Mouse (Mus musculus) megakaryocyte, embryonic 14.5 days (primary cell): ENCODE measurements at regions not wholly inside any gene's neighbourhood (a gene's known extent, or its start where the extent isn't known, plus 50 kb on each side); places are given as distances from the start of the nearest gene placed in this dataset.

ENCODE experiments used
- FLI1 ChIP-seq: IDR thresholded peaks from 2 replicates; pipeline ENCODE4 v1.6.1; 2012; ENCODE audit warnings: low read length, inconsistent platforms, mixed read lengths
- GATA1 ChIP-seq: IDR thresholded peaks from 3 replicates; pipeline ENCODE4 v1.6.1; 2012; ENCODE audit warnings: mixed read lengths, low read length, inconsistent platforms, borderline replicate concordance

- no peak for TF ChIP-seq GATA1
- TF ChIP-seq FLI1 = no peak
Measured at GRCm38 (mm10) chr14:120661111-120661510, 182.9 kb downstream of the Rap2a start.
